Comparison of ENCODE assay signal across 9 mouse cellular contexts in the genomic region with DNA sequence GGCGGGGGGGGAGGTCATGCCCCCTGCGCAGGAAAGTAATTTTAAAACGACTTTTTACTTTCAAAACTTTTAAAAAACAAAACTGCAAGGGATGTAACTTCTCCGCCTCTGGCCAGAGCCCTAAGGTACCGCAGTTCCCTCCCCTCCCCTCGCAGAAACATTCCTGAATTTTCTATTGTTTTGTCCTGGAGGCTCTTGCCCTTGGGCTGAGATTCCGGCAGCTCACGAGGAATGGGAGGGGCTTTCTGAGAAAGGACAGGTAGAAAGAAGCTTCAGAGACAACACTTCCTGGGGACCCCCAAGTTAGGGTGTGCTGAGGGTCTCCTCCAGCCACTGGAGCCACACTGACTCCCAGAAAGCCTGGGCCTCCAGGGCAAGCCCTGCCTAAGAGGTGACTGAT. TPM values are rescaled to one million over a fixed set of nuclear protein-coding genes. Genes with fewer than 3 reads are reported as not detected.
A peak's percentile ranks its signal among the peaks of the same experiment; 100 is the strongest.
DNase-seq lines count a peak whose midpoint lies in the region; ATAC-seq lines count a peak whose summit lies in the region.
"Had no signal": no experiment of that assay in that cellular context is flagged by ENCODE, and none has a peak within 500 bp of the region (broad histone marks: within the 10 kb centered on the region; RNA-seq: fewer than 3 reads in every experiment).

No protein-coding gene starts in this region.

- H3K4me3 ChIP-seq in heart, embryonic 13.5 days, result peak overlapping the region; percentile 80
- peak overlapping the region; percentile 46 for H3K4me3 ChIP-seq in hindbrain, embryonic 11.5 days (ENCODE audit: low read depth, low read length)
- H3K4me3 ChIP-seq in midbrain, embryonic 11.5 days (ENCODE audit: low read depth, low read length), result peak overlapping the region; percentile 40

- WGBS in heart, embryonic 13.5 days, result 9% methylated on average over 7 of the region's 8 CpGs
- 6% methylated on average over 7 of the region's 8 CpGs for WGBS in hindbrain, embryonic 11.5 days
- WGBS in midbrain, embryonic 11.5 days, result 7% methylated on average over 8 of the region's 8 CpGs

- peaks cover 39% of the 10 kb centered on the region for H3K4me1 ChIP-seq in heart, embryonic 13.5 days
- H3K4me1 ChIP-seq in hindbrain, embryonic 11.5 days (replicated peaks; ENCODE audit: control insufficient read depth, insufficient read depth, low read length), result peaks cover 15% of the 10 kb centered on the region
- H3K4me1 ChIP-seq in midbrain, embryonic 11.5 days (ENCODE audit: control insufficient read depth, insufficient read depth, low read length), result peaks cover 21% of the 10 kb centered on the region

- no peaks in the 10 kb centered on the region for H3K27me3 ChIP-seq in heart, embryonic 13.5 days (replicated peaks)
- peaks cover 2% of the 10 kb centered on the region; the same call in 1 of the 2 replicates for H3K27me3 ChIP-seq in hindbrain, embryonic 11.5 days (ENCODE audit: control insufficient read depth, insufficient read depth, low read length)
- peaks cover 3% of the 10 kb centered on the region for H3K27me3 ChIP-seq in midbrain, embryonic 11.5 days (ENCODE audit: control insufficient read depth, insufficient read depth, low read length)

- H3K9me3 ChIP-seq in heart, embryonic 13.5 days, result no peaks in the 10 kb centered on the region
- H3K9me3 ChIP-seq in hindbrain, embryonic 11.5 days (ENCODE audit: control insufficient read depth, low read length), result no peaks in the 10 kb centered on the region
- H3K9me3 ChIP-seq in midbrain, embryonic 11.5 days (ENCODE audit: control insufficient read depth, low read length), result no peaks in the 10 kb centered on the region

- peak overlapping the region; percentile 91 for H3K9ac ChIP-seq in heart, embryonic 13.5 days
- no peak overlapping the region for H3K9ac ChIP-seq in hindbrain, embryonic 11.5 days (ENCODE audit: low read depth, low read length)
- peak overlapping the region; percentile 55 for H3K9ac ChIP-seq in midbrain, embryonic 11.5 days (ENCODE audit: low read length)

- H3K27ac ChIP-seq in heart, embryonic 13.5 days (replicated peaks), result peak overlapping the region; percentile 88
- 0 out of 2 replicates have a peak overlapping the region, but pooled peaks have one; percentile 64 for H3K27ac ChIP-seq in hindbrain, embryonic 11.5 days (ENCODE audit: low read depth, low read length)
- H3K27ac ChIP-seq in midbrain, embryonic 11.5 days (ENCODE audit: low read depth, low read length), result no peak overlapping the region

- no peak for DNase-seq in heart, adult 11 months
- DNase-seq in NIH3T3 (ENCODE audit: low read depth), result peak; percentile 45
- DNase-seq in hindbrain, embryonic 11.5 days (ENCODE audit: low spot score), result no peak
- DNase-seq in midbrain, embryonic 11.5 days (ENCODE audit: low spot score, missing footprints), result no peak
- no peak for DNase-seq in adrenal gland, adult 2 months
- no peak for DNase-seq in frontal cortex, postnatal 36 days (ENCODE audit: low spot score in 2 of 2)
- DNase-seq: thymus, adult 18-20 months had no signal

- peak overlapping the region; percentile 80 for H3K4me2 ChIP-seq in heart, embryonic 13.5 days
- H3K4me2 ChIP-seq in hindbrain, embryonic 11.5 days (replicated peaks; ENCODE audit: low read depth, low read length), result peak overlapping the region; percentile 93
- H3K4me2 ChIP-seq in midbrain, embryonic 11.5 days, result peak overlapping the region; percentile 70

- peaks cover 15% of the 10 kb centered on the region for H3K36me3 ChIP-seq in heart, embryonic 13.5 days
- H3K36me3 ChIP-seq in hindbrain, embryonic 11.5 days (ENCODE audit: control insufficient read depth, insufficient read depth, low read length), result no peaks in the 10 kb centered on the region
- no peaks in the 10 kb centered on the region for H3K36me3 ChIP-seq in midbrain, embryonic 11.5 days (ENCODE audit: control insufficient read depth, insufficient read depth, low read length)

- no peak for ATAC-seq in heart, embryonic 13.5 days (ENCODE audit: extremely low read depth, insufficient number of reproducible peaks, low FRiP score, low TSS enrichment)
- ATAC-seq in hindbrain, embryonic 11.5 days (ENCODE audit: low FRiP score), result no peak
- ATAC-seq in midbrain, embryonic 11.5 days (ENCODE audit: low FRiP score), result no peak
- ATAC-seq in activated CD4-positive, CD25-positive, alpha-beta regulatory T cell, adult 4 months, result no peak

RNA-seq across cellular contexts. Expression of gene Parvb, which starts 0.8 kb away (rescaled TPM):
- polyA plus RNA-seq in heart, embryonic 13.5 days (2015; fragmentation: Nextera tagmentation; extraction: Ambion mirVana), result 12.7 and 15.5 TPM in 2 replicates
- polyA plus RNA-seq in hindbrain, embryonic 11.5 days (2014; fragmentation: Nextera tagmentation; extraction: Ambion mirVana), result 9.4 and 9.5 TPM in 2 replicates
- 10.2 and 10.8 TPM in 2 replicates for polyA plus RNA-seq in midbrain, embryonic 11.5 days (2014; fragmentation: Nextera tagmentation; extraction: Ambion mirVana)
- polyA plus RNA-seq in activated CD4-positive, CD25-positive, alpha-beta regulatory T cell, adult 4 months (2017; shearing (Covaris generic)), result 1 to 10 TPM in 1 of 2 experiments, not detected in 1; 1.9 TPM
- total RNA-seq in adrenal gland, adult 2 months (2021), result 10 to 100 TPM; 17.5 to 19.2 TPM
- polyA plus RNA-seq in adrenal gland, adult 2 months (2012; rRNA removed), result 8.3 and 9.4 TPM in 2 replicates

RNA-seq across cellular contexts. Expression of gene Samm50, which starts 40.6 kb away (rescaled TPM):
- 103 and 117 TPM in 2 replicates for polyA plus RNA-seq in heart, embryonic 13.5 days (2015; fragmentation: Nextera tagmentation; extraction: Ambion mirVana)
- 66.7 and 74.5 TPM in 2 replicates for polyA plus RNA-seq in hindbrain, embryonic 11.5 days (2014; fragmentation: Nextera tagmentation; extraction: Ambion mirVana)
- polyA plus RNA-seq in midbrain, embryonic 11.5 days (2014; fragmentation: Nextera tagmentation; extraction: Ambion mirVana), result 75.9 and 77.4 TPM in 2 replicates
- polyA plus RNA-seq in activated CD4-positive, CD25-positive, alpha-beta regulatory T cell, adult 4 months (2017; shearing (Covaris generic)), result 10 to 100 TPM; 44.6 to 47.6 TPM
- total RNA-seq in adrenal gland, adult 2 months (2021), result 100 to 1,000 TPM; 115 to 159 TPM
- polyA plus RNA-seq in adrenal gland, adult 2 months (2012; rRNA removed), result 11.3 and 15.8 TPM in 2 replicates
